Mouse (Mus musculus) megakaryocyte, embryonic 14.5 days (primary cell): ENCODE data around the gene Nav1. TPM values are rescaled to one million over a fixed set of nuclear protein-coding genes. Genes with fewer than 3 reads are reported as not detected.

Source experiments
- H3K27me3 ChIP-seq: replicated peaks from 2 replicates; pipeline ENCODE3; 2012; ENCODE audit warnings: inconsistent platforms
- H3K36me3 ChIP-seq: replicated peaks from 2 replicates; pipeline ENCODE3; 2012; ENCODE audit warnings: low read length, inconsistent platforms, mixed read lengths
- H3K4me1 ChIP-seq: 2 replicates; pipeline ENCODE4 v1.6.1; 2012; ENCODE audit warnings: inconsistent platforms
- H3K4me3 ChIP-seq: replicated peaks from 2 replicates; pipeline ENCODE3; 2012; ENCODE audit warnings: moderate library complexity, mild to moderate bottlenecking, inconsistent platforms
- H3K9me3 ChIP-seq: 2 replicates; pipeline ENCODE4 v1.6.1; 2012; ENCODE audit warnings: inconsistent platforms
- FLI1 ChIP-seq: IDR thresholded peaks from 2 replicates; pipeline ENCODE4 v1.6.1; 2012; ENCODE audit warnings: low read length, inconsistent platforms, mixed read lengths
- GATA1 ChIP-seq: IDR thresholded peaks from 3 replicates; pipeline ENCODE4 v1.6.1; 2012; ENCODE audit warnings: mixed read lengths, low read length, inconsistent platforms, borderline replicate concordance
- polyA plus RNA-seq: library from polyadenylated mRNA; stranded (reverse); fragments of >175 nt; gene quantifications from 2 replicates; pipeline ENCODE4 v1.2.3, GENCODE M21; 2012; ENCODE audit warnings: low replicate concordance; ENCODE audit not compliant: insufficient read depth

The Nav1 gene
- polyA plus RNA-seq, 1 experiment = 13.4 TPM

DNA sequence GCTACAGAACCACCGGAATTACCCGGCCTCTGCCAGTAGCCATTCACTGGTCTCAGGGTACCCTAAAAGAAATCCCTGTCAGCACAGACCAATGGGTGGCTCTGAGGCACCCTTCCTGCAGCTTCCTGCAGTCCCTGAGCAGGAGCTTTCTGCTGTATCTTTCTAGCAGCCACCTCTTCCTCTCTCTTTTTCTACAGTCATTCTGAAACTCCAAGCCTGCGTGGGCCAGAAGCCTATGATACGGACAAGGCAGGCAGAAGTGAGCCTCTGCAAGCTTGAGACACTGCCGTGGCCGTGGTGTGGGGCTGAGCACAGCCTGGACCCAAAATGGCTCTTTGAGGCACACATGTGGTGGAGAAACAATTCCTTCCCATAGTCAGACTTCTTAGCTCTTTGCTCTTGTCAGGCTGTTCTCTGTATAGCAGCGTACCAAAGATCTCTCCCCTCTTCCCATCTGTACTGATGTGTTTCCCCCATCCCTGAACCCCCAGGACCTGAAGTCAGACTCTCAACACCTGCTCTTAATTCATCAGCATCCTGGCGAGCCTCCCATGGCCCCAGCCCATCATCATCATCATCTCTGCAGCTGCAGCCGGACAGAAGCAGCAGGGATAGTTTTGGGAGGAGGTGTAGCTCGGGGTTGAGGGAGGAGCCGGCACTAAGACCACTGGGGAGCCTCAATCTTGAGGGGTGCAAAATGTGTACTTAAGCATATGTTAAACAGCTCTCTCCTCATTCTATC, 28.4 kb upstream of the Nav1 start:
- Histone ChIP-seq H3K36me3 (peaks cover 21% of the 10 kb centered on the region), H3K4me3 (peak overlapping the region; percentile 44), H3K27me3 (no peaks in the 10 kb centered on the region), H3K4me1 (peaks cover 91% of the 10 kb centered on the region), H3K9me3 (peaks cover 8% of the 10 kb centered on the region; the same call in 1 of the 2 replicates)
- TF ChIP-seq GATA1 (no peak), FLI1 (no peak)

DNA sequence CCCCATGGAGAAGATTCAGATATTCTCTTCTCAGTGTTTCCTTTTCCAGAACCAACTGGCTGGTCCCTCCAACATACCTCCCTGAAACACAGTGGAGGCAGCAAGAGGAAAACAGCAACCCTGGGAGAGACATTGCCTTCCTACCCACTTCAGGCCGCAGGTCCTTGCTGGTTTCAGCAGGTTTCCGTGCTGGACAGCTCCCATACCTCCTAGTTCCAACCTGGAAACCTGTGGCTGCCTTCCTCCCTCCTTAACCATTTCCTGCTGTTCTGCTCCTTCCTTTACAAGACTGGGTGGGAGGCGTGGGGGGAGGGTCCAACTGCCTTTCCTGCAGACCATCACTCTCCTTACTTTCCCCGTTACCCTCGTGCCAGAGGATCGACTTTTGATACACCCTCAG, 27.7 kb upstream of the Nav1 start:
- TF ChIP-seq FLI1 (no peak), GATA1 (no peak)
- H3K36me3 ChIP-seq = peaks cover 17% of the 10 kb centered on the region
- H3K4me1 ChIP-seq = peaks cover 93% of the 10 kb centered on the region
- H3K27me3 ChIP-seq = no peaks in the 10 kb centered on the region
- H3K9me3 ChIP-seq = peaks cover 5% of the 10 kb centered on the region; the same call in 1 of the 2 replicates
- peak overlapping the region; percentile 44 for H3K4me3 ChIP-seq

DNA sequence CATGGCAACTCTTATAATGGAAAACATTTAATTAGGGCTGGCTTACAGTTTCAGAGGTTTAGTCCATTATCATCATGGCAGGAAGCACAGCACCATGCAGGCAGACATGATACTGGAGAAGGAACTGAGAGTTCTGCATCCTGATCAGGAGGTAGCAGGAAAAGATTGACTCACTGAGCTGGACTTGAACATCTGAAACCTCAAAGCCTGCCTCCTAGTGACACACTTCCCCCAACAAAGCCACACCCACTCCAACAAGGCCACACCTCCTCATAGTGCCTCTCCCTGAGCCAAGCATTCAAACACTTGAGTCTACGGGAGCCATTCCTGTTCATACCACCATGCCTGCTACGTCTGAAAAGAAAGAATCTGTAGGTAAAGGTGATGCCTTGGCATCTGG, 26.8 kb upstream of the Nav1 start:
- peaks cover 17% of the 10 kb centered on the region for H3K36me3 ChIP-seq
- H3K9me3 ChIP-seq = peaks cover 5% of the 10 kb centered on the region; the same call in 1 of the 2 replicates
- peaks cover 90% of the 10 kb centered on the region for H3K4me1 ChIP-seq
- TF ChIP-seq FLI1 (no peak), GATA1 (no peak)
- H3K4me3 ChIP-seq = no peak overlapping the region
- H3K27me3 ChIP-seq = no peaks in the 10 kb centered on the region

DNA sequence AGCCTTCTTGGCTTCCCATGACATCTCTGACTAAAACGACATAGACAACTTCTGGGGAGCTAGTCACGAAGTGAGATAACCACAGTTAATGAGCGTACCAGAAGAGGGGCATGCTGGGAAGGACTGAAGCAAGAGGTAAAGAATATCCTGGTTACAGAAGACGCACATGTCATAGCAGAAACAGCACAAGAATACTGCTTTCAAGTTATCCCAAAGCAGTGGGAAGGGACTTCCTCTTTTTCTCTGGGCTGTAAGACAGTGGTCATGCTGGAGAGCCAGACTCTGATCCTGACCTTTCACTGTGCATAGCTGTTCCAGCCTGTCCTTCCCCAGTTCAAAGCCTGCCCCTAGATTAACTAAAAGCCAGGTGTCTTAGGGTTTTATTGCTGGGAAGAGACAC, 26.4 kb upstream of the Nav1 start:
- Histone ChIP-seq H3K4me3 (no peak overlapping the region), H3K4me1 (peaks cover 87% of the 10 kb centered on the region), H3K27me3 (no peaks in the 10 kb centered on the region), H3K36me3 (peaks cover 17% of the 10 kb centered on the region), H3K9me3 (peaks cover 5% of the 10 kb centered on the region; the same call in 1 of the 2 replicates)
- no peak for TF ChIP-seq FLI1
- no peak for TF ChIP-seq GATA1

DNA sequence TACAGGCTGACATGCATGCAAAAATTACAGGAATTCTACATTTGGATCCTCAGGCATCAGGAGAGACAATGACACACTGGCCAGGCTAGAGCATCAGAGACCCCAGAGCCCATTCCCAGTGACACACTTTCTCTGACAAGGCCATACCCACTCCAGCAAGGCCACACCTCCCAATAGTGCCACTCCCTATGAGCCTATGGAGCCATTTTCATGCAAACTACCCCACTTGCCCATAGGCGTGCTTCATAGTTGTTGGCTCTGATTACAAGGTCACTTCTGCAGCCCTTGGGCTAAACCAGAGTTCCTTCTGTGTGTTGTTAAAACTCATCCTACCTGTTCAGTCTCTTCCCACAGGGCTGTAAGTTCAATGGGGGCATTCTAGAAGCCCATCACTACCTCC, 25.1 kb upstream of the Nav1 start:
- Histone ChIP-seq H3K9me3 (peaks cover 5% of the 10 kb centered on the region; the same call in 1 of the 2 replicates), H3K4me1 (peaks cover 81% of the 10 kb centered on the region), H3K27me3 (no peaks in the 10 kb centered on the region), H3K4me3 (peak overlapping the region; percentile 7), H3K36me3 (peaks cover 23% of the 10 kb centered on the region)
- no peak for TF ChIP-seq FLI1
- TF ChIP-seq GATA1 = no peak

DNA sequence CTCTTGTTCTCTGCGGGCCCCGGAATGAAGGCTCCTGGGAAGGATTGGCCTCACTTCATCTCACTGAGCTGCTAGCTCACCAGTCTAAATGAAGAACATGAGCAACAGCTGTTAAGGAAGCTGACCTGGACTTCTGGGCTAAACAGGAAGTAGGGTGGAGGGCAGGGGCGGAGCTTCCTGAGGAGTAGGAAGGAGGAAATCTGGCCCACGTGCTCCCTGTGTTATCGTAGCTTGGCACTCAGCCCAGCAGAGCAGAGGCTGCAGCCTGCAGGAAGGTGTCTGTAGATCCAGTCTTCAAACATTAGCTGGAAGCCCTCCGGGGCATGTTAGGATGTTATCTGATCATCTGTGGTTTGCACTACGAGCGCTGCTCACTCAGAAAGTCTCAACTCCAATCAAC, 24.4 kb upstream of the Nav1 start:
- no peaks in the 10 kb centered on the region for H3K27me3 ChIP-seq
- H3K36me3 ChIP-seq = peaks cover 23% of the 10 kb centered on the region
- TF ChIP-seq FLI1 (no peak), GATA1 (no peak)
- peaks cover 81% of the 10 kb centered on the region for H3K4me1 ChIP-seq
- H3K4me3 ChIP-seq = peak overlapping the region; percentile 62
- peaks cover 5% of the 10 kb centered on the region; the same call in 1 of the 2 replicates for H3K9me3 ChIP-seq

DNA sequence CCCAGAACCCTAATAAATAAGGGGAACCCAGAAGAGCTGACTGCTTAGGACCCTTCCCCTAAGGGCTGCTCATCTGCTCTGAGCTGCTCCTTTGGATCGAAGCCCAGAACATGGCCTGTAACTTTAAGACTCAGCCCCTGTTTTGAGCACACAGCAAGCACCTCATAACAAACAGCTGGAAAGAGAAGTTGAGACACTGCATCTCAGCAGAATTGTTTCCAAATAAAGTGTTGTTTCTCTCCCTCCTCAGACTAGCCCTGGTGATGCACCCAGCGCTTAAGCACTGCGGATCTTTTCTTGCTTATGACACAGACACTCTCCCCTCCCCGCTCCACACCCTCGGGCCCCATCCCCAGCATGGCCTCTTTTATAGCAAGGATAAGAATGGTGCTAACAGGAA, 22.8 kb upstream of the Nav1 start:
- H3K9me3 ChIP-seq = peaks cover 5% of the 10 kb centered on the region; the same call in 1 of the 2 replicates
- TF ChIP-seq FLI1 = no peak
- TF ChIP-seq GATA1 = no peak
- H3K27me3 ChIP-seq = no peaks in the 10 kb centered on the region
- H3K4me3 ChIP-seq = no peak overlapping the region
- H3K4me1 ChIP-seq = peaks cover 81% of the 10 kb centered on the region
- peaks cover 23% of the 10 kb centered on the region for H3K36me3 ChIP-seq

DNA sequence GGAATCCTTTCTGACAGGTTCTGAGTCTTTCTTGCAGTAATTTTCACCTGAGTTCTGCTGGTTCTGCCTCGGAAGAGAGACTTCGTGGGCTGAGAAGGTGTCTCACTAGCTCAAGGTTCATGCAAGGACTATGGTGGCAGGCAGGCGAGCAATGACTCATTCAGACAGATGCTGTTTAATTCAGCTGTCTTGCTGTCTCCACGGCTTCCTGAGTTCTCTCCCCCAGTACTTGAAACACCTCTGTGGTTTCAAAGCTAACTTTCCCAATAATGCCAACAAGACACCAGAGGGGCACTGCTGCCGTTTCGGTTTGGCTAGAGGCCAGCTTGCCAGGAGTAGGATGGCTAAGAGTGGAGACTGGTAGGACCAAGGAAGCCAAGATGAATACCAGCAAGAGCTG, 19.1 kb upstream of the Nav1 start:
- TF ChIP-seq GATA1 (no peak), FLI1 (no peak)
- H3K9me3 ChIP-seq = no peaks in the 10 kb centered on the region
- H3K4me1 ChIP-seq = peaks cover 58% of the 10 kb centered on the region
- H3K36me3 ChIP-seq = peaks cover 21% of the 10 kb centered on the region
- no peaks in the 10 kb centered on the region for H3K27me3 ChIP-seq
- H3K4me3 ChIP-seq = no peak overlapping the region

DNA sequence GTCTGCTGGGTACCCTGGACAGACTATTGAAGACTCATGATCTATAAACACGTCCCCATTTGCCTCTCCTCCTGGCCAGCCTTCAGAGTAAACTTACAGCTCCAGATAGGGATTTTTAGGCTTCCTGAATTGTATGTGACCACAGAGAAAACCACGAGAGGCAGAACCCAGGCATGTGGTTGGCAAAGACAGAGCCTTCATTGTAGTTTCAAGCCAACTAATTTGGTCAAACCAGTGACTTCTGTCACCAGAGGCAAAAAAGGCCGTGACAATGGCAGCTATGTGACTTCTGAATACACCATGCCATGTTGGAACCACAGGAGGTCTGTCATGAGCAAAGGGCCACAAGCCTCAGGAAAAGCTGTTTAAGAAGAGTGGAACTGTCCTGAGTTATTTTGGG, 18.6 kb upstream of the Nav1 start:
- Histone ChIP-seq H3K27me3 (no peaks in the 10 kb centered on the region), H3K36me3 (peaks cover 21% of the 10 kb centered on the region), H3K9me3 (no peaks in the 10 kb centered on the region), H3K4me1 (peaks cover 56% of the 10 kb centered on the region), H3K4me3 (no peak overlapping the region)
- TF ChIP-seq GATA1 = no peak
- TF ChIP-seq FLI1 = no peak

DNA sequence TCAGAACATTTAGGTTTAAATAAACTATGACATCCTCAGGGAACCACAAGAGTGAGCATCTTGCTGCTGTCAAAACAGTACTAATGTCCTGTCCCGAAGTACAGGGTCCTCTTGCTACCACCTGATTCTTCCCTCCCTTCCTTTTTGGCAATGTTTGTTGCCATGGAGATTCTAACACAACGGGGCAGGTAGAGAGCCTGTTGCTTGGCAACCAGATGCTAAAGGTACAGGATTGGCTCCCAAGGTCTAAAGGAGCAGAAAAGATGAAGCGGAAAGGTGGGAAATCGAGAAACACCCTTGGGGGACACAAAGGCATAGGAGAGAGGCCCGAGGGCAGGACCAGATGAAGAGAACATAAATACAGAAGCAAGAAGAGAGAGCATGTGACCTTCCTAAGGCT, 17.6 kb upstream of the Nav1 start:
- no peak for TF ChIP-seq FLI1
- TF ChIP-seq GATA1 = no peak
- Histone ChIP-seq H3K9me3 (no peaks in the 10 kb centered on the region), H3K27me3 (no peaks in the 10 kb centered on the region), H3K36me3 (peaks cover 19% of the 10 kb centered on the region), H3K4me1 (peaks cover 53% of the 10 kb centered on the region), H3K4me3 (no peak overlapping the region)

DNA sequence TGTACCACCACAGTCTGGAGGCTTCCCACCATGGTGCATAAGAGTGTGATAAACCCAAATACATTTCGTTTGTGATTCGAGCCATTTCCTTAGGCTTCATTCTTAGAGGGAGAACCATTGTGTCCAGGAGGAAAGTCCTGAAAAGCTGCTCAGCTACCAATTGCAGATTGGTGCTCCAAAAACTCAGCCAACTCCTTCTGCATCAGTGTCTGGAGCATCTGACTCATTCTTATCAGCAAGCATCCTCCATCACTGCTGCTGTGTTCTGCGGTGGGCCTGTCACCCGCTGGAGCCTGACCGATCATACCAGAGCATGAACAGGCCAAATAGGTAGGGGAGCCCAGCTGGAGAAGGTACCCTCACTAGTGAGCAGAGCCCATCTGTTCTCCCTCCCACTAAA, 16.0 kb upstream of the Nav1 start:
- H3K9me3 ChIP-seq = no peaks in the 10 kb centered on the region

More for the DNA sequence above, 16.0 kb upstream of the Nav1 start:
- no peak for TF ChIP-seq GATA1
- TF ChIP-seq FLI1 = no peak
- no peak overlapping the region for H3K4me3 ChIP-seq
- no peaks in the 10 kb centered on the region for H3K27me3 ChIP-seq
- H3K4me1 ChIP-seq = peaks cover 66% of the 10 kb centered on the region
- peaks cover 19% of the 10 kb centered on the region for H3K36me3 ChIP-seq
